In the genomic region with DNA sequence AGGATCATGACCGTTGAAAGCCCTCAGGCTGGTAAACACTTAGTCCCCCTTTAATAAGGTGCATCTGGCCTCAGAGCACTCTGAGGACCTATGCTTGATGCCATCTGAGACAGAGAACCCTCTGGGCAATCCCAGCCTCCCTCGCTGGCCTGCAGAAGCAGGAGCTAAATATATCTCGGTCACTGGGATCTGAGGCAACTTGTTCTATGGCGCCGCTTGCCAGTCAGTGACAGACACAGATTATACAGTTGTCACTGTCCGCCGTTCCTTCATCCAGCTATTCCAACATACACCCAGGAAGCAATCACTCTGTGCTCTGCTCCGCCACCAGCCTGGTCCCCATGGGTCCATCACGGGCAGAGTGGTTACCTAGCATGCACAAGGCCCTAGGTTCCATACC, we compare ENCODE assay signal across 12 mouse cellular contexts.
DNase-seq lines count a peak whose midpoint lies in the region; ATAC-seq and TF ChIP-seq lines count a peak whose summit lies in the region.
"Had no signal": no experiment of that assay in that cellular context is flagged by ENCODE, and none has a peak within 500 bp of the region (broad histone marks: within the 10 kb centered on the region; RNA-seq: fewer than 3 reads in every experiment).

No protein-coding gene starts in this region.

- H3K9ac ChIP-seq in heart, adult 2 months (ENCODE audit: low read depth, low read length): no peak overlapping the region
- H3K9ac ChIP-seq in heart, embryonic 12.5 days: 0 out of 2 replicates have a peak overlapping the region, but pooled peaks have one; percentile 12
- H3K9ac ChIP-seq in hindbrain, embryonic 11.5 days (ENCODE audit: low read depth, low read length): no peak overlapping the region
- H3K9ac ChIP-seq in neural tube, embryonic 13.5 days: no peak overlapping the region
- H3K9ac ChIP-seq: limb, embryonic 12.5 days; liver, postnatal 0 days had no signal

- H3K4me3 ChIP-seq in heart, adult 2 months: no peak overlapping the region
- H3K4me3 ChIP-seq in heart, embryonic 12.5 days: no peak overlapping the region
- no peak overlapping the region for H3K4me3 ChIP-seq in hindbrain, embryonic 11.5 days (ENCODE audit: low read depth, low read length)
- H3K4me3 ChIP-seq in neural tube, embryonic 13.5 days: no peak overlapping the region
- H3K4me3 ChIP-seq: limb, embryonic 12.5 days had no signal

- TF ChIP-seq CTCF in heart, adult 2 months (IDR thresholded peaks at IDR 0.05): 0 out of 2 replicates have a peak, but pooled peaks have one; percentile 9

- H3K79me2 ChIP-seq in heart, adult 2 months (replicated peaks; ENCODE audit: control insufficient read depth, insufficient read depth, low read length): no peaks in the 10 kb centered on the region

- H3K9me3 ChIP-seq in heart, embryonic 12.5 days (replicated peaks): no peaks in the 10 kb centered on the region
- H3K9me3 ChIP-seq in hindbrain, embryonic 11.5 days (ENCODE audit: control insufficient read depth, low read length): no peaks in the 10 kb centered on the region
- H3K9me3 ChIP-seq in neural tube, embryonic 13.5 days: no peaks in the 10 kb centered on the region
- H3K9me3 ChIP-seq: limb, embryonic 12.5 days had no signal

- 0 out of 2 replicates have a peak overlapping the region, but pooled peaks have one; percentile 2 for H3K4me2 ChIP-seq in heart, embryonic 12.5 days
- no peak overlapping the region for H3K4me2 ChIP-seq in hindbrain, embryonic 11.5 days (replicated peaks; ENCODE audit: low read depth, low read length)
- H3K4me2 ChIP-seq in neural tube, embryonic 13.5 days: no peak overlapping the region
- H3K4me2 ChIP-seq: limb, embryonic 12.5 days had no signal

- no peak for TF ChIP-seq POLR2A in heart, adult 2 months (IDR thresholded peaks at IDR 0.05; ENCODE audit: insufficient read depth, low read depth, low read length)

- DNase-seq in heart, adult 2 months: peak in 1 of 2 experiments; percentile 48
- no peak for DNase-seq in heart, postnatal 36 days
- DNase-seq in hindbrain, embryonic 11.5 days (ENCODE audit: low spot score): no peak
- no peak for DNase-seq in B cell, adult 2 months
- DNase-seq in thymus, postnatal 4 days: no peak
- DNase-seq: adrenal gland, postnatal 36 days; cerebellum, adult 18-20 months; liver, postnatal 0 days had no signal

- peak overlapping the region; percentile 80 for H3K27ac ChIP-seq in heart, adult 2 months
- H3K27ac ChIP-seq in heart, embryonic 12.5 days (ENCODE audit: poor library complexity, severe bottlenecking): peak overlapping the region; percentile 50; the same call in 1 of the 2 replicates
- H3K27ac ChIP-seq in hindbrain, embryonic 11.5 days (ENCODE audit: low read depth, low read length): peak overlapping the region; percentile 25; the same call in 1 of the 2 replicates
- peak overlapping the region; percentile 96 for H3K27ac ChIP-seq in neural tube, embryonic 13.5 days (replicated peaks)
- H3K27ac ChIP-seq: kidney, postnatal 0 days; limb, embryonic 12.5 days had no signal

- peaks cover 14% of the 10 kb centered on the region for H3K4me1 ChIP-seq in heart, adult 2 months (ENCODE audit: control insufficient read depth, insufficient read depth, low read length)
- H3K4me1 ChIP-seq in heart, embryonic 12.5 days (replicated peaks): peaks cover 55% of the 10 kb centered on the region
- H3K4me1 ChIP-seq in hindbrain, embryonic 11.5 days (replicated peaks; ENCODE audit: control insufficient read depth, insufficient read depth, low read length): no peaks in the 10 kb centered on the region; the same call in 1 of the 2 replicates
- peaks cover 76% of the 10 kb centered on the region for H3K4me1 ChIP-seq in neural tube, embryonic 13.5 days (replicated peaks)

- TF ChIP-seq EP300 in heart, adult 2 months (IDR thresholded peaks at IDR 0.05; ENCODE audit: insufficient read depth, low read depth, low read length): no peak

- no peaks in the 10 kb centered on the region for H3K27me3 ChIP-seq in heart, adult 2 months (ENCODE audit: control insufficient read depth, insufficient read depth, low read length)
- H3K27me3 ChIP-seq in heart, embryonic 12.5 days (replicated peaks): no peaks in the 10 kb centered on the region
- no peaks in the 10 kb centered on the region for H3K27me3 ChIP-seq in hindbrain, embryonic 11.5 days (ENCODE audit: control insufficient read depth, insufficient read depth, low read length)
- no peaks in the 10 kb centered on the region for H3K27me3 ChIP-seq in neural tube, embryonic 13.5 days
- H3K27me3 ChIP-seq: limb, embryonic 12.5 days had no signal

- WGBS in heart, adult 2 months: 70% methylated on average over 9 of the region's 9 CpGs
- WGBS in heart, embryonic 12.5 days: 40% methylated on average over 9 of the region's 9 CpGs
- 79% methylated on average over 9 of the region's 9 CpGs for WGBS in hindbrain, embryonic 11.5 days
- 58% methylated on average over 9 of the region's 9 CpGs for WGBS in neural tube, embryonic 13.5 days

- intact Hi-C loops in heart, adult 2 months (cut with DNase I): loop anchor here (5.0 kb wide), 3 partner anchors 89 to 244 kb away; partner anchors contain the start of gene Ncor2
- intact Hi-C loops in heart, postnatal 36 days (cut with DNase I): loop anchor here (5.0 kb wide), 3 partner anchors 74 to 249 kb away; partner anchors contain the start of gene Ncor2

- ATAC-seq in heart, embryonic 12.5 days (ENCODE audit: insufficient number of reproducible peaks, low FRiP score): no peak
- no peak for ATAC-seq in hindbrain, embryonic 11.5 days (ENCODE audit: low FRiP score)
- no peak for ATAC-seq in neural tube, embryonic 13.5 days (ENCODE audit: low read depth)
- ATAC-seq: liver, postnatal 0 days had no signal

- no peaks in the 10 kb centered on the region for H3K36me3 ChIP-seq in heart, adult 2 months (ENCODE audit: control insufficient read depth, insufficient read depth, low read length)
- no peaks in the 10 kb centered on the region for H3K36me3 ChIP-seq in heart, embryonic 12.5 days
- H3K36me3 ChIP-seq in hindbrain, embryonic 11.5 days (ENCODE audit: control insufficient read depth, insufficient read depth, low read length): no peaks in the 10 kb centered on the region
- H3K36me3 ChIP-seq in neural tube, embryonic 13.5 days: no peaks in the 10 kb centered on the region
- H3K36me3 ChIP-seq: limb, embryonic 12.5 days had no signal

Comparison
In these comparisons a context has a peak if more than half of its experiments do, and no peak if none do; other contexts are left out.
1. H3K27ac ChIP-seq: peak in every context shown above with its lines; median percentile 96 in neural tube, embryonic 13.5 days; 80 in heart, adult 2 months; 50 in heart, embryonic 12.5 days; 25 in hindbrain, embryonic 11.5 days.